Mouse (Mus musculus): Measurements from ENCODE around the gene St6galnac3. TPM values are rescaled to one million over a fixed set of nuclear protein-coding genes. Genes with fewer than 3 reads are reported as not detected.

St6galnac3 gene
- total RNA-seq, 2 experiments from 2014 or later, result 8.5 to 14.8 TPM

DNA sequence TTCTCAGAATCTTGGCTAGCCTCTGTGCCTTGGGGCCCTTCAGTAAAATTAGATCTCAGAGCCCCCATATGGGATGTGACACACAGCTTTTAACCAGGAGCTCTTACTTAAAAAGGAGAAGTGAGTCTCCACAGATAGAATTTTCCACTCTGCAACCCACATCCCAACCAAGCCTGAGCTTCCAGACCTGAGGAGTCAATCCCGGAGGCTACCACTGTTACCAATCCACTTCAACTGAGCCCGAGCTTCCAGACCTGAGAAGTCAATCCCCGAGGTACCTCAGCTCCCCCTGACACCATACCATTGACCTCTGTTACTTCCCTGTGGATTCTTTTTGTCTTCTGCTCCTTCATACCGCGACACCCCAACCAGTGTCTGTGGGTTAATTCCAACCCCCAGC is 463.0 kb downstream of the St6galnac3 start:
- intact Hi-C loops (cut with DNase I), result no loop called here
- DNase-seq, result no peak

- intact Hi-C loops (cut with DNase I), result no loop called here
- DNase-seq, result no peak
Measured at GRCm38 (mm10) chr3:153260225-153260933, 464.6 kb downstream of the St6galnac3 start.

DNA sequence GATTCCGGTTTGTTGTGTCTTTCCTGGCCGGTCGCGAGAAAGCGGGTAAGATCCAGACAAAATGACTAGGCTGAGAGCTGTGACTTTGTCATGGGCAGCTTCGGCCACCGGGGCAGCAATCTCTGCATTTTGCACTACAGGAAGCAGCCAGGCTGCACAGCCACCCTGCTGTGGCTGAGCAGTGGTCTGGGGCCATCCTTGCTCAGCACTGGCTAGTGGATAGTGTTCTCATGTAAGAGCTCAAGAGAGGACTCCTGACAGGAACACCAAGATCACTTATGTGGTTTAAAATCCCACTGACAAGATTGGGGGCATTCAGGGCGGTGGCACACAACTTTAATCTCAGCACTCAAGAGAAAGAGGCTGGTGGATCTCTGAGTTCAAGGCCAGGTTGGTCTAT is 469.1 kb downstream of the St6galnac3 start:
- DNase-seq, result no peak
- intact Hi-C loops (cut with DNase I), result no loop called here

GRCm38 (mm10) chr3:153251653-153252052 is 473.3 kb downstream of the St6galnac3 start:
- intact Hi-C loops (cut with DNase I), result loop anchor here (5.0 kb wide), 2 partner anchors 469 to 576 kb away; no protein-coding TSS in a partner anchor

DNA sequence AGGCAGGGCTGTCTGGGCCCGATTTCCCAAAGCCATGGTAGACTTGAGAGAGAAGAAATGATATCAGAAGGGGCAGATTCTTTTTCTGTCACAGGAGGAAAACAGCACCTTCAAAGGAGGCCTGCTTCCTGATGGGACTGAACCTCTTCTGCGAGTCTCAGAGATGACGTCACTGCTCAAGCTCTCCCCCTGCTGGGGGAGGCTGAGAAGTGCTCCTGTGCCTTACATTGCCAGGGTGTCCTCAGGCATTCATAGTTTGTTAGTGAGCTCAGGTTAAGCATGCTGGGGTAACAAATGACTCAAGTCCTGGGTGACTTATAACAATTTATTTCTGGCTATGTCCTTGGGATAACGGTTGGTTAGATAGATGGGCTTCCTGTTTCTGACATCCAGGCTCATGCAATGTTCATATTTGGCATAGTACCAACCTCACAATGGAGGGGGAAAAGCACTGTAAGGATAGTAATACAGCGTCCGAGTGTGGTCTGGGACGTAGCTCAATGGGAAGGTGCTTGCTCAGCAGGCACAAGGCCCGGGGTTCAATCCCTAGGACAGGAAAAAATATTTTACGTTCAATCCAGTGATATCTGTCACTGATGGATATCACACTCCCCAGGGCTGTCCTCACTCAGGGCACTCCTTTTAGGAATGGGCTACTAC is 474.2 kb downstream of the St6galnac3 start:
- intact Hi-C loops (cut with DNase I), result loop anchor here (5.0 kb wide), 2 partner anchors 468 to 577 kb away; no protein-coding TSS in a partner anchor
- DNase-seq, result peak; percentile 78 to 86

More at GRCm38 (mm10) chr3:153251653-153252052, 473.3 kb downstream of the St6galnac3 start:
- DNase-seq, result no peak

DNA sequence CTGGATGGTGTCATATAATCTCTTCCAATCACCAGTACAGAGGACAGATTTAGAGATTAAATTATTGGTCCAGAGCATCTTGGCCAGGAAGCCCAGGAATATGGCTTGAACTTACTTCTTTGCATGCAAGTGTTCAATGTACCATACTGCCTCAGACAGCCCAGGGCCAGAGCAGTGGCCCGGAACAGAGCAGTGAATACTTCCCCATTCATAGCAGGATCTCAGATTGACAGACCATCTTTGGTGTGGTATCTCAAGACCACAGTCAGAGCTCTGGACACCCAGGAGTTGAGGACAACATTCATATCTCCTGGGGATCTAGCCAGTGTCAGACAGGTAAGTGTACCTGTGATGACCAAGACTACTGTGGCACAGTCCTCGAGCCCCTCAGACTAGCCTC is 476.1 kb downstream of the St6galnac3 start:
- DNase-seq, result no peak
- intact Hi-C loops (cut with DNase I), result no loop called here

GRCm38 (mm10) chr3:153248029-153248428 is 476.9 kb downstream of the St6galnac3 start:
- DNase-seq, result no peak

GRCm38 (mm10) chr3:153242524-153242923 is 482.4 kb downstream of the St6galnac3 start:
- DNase-seq, result no peak
- intact Hi-C loops (cut with DNase I), result no loop called here

More at GRCm38 (mm10) chr3:153248029-153248428, 476.9 kb downstream of the St6galnac3 start:
- intact Hi-C loops (cut with DNase I), result no loop called here

GRCm38 (mm10) chr3:153241134-153241533 is 483.8 kb downstream of the St6galnac3 start:
- DNase-seq, result peak in 1 of 2 experiments; percentile 10
- intact Hi-C loops (cut with DNase I), result no loop called here

- intact Hi-C loops (cut with DNase I), result no loop called here
- DNase-seq, result peak; percentile 10 to 19
Measured at GRCm38 (mm10) chr3:153240366-153240765, 484.6 kb downstream of the St6galnac3 start.

GRCm38 (mm10) chr3:153238381-153238780 is 486.6 kb downstream of the St6galnac3 start:
- intact Hi-C loops (cut with DNase I), result no loop called here

GRCm38 (mm10) chr3:153236262-153236661 is 488.7 kb downstream of the St6galnac3 start:
- intact Hi-C loops (cut with DNase I), result no loop called here
- no peak for DNase-seq

More at GRCm38 (mm10) chr3:153238381-153238780, 486.6 kb downstream of the St6galnac3 start:
- DNase-seq, result peak in 1 of 2 experiments; percentile 27

GRCm38 (mm10) chr3:153222611-153223402 is 502.2 kb downstream of the St6galnac3 start:
- DNase-seq, result no peak
- intact Hi-C loops (cut with DNase I), result no loop called here

GRCm38 (mm10) chr3:153219391-153219790 is 505.6 kb downstream of the St6galnac3 start:
- intact Hi-C loops (cut with DNase I), result no loop called here
- DNase-seq, result no peak

- DNase-seq, result no peak
- intact Hi-C loops (cut with DNase I), result no loop called here
Measured at GRCm38 (mm10) chr3:153208186-153208585, 516.8 kb downstream of the St6galnac3 start.

DNA sequence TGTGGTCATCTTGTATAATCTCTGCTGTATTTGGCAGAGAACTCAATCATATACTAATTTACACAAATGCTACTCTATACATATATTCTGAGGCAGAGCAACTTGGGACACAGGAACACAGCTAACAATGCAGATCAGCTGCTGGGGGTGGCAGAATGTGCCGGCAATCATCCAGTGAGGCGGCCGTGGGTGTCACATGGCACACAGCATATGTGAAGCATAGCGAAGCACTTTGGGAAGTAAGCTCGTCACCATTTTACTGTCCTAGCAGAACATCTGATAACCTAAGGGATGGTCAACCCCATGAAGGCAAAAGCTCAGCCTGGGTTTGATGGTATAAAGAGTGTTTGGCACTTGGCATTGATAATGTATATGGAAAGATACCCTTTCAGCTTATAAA is 520.9 kb downstream of the St6galnac3 start:
- intact Hi-C loops (cut with DNase I), result no loop called here

DNA sequence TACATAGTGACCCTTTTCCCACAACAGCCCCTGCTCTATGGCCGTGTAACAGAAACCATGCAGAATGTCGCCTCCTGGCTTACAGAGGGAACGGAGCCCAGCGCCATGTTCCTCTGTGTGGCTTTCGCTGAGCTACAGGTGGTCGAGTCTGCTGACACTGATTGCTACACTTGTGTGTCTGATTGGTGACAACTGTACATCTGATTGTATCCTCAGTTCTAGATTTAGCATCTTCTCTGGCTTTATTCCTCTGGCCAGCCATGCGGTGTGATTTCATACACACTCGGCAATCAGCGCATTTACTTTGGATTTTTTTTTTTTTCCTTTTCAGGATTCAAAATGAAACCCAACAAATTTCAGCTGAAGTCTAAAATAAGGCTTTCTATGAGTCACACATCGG is 523.1 kb downstream of the St6galnac3 start:
- intact Hi-C loops (cut with DNase I), result no loop called here
- no peak for DNase-seq

More for the DNA sequence above, 520.9 kb downstream of the St6galnac3 start:
- no peak for DNase-seq

DNA sequence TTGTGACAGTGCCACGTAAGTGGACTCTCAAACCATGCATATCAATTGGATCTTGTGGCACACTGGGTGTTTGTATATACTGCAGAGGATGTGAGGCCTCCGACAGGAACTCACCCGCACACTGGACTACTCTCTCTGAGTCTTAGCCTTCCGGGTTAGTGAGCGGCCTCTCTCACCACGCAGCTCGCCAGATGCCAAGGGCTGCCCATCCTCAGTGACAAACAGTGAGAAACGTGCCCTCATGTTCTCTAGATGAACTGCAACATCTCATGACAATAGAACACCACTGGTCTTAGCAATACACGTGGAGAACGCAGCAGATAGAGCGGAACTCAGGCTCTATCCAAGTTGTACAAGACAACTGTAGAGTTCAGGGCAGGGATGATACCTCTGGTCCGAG is 524.2 kb downstream of the St6galnac3 start:
- no peak for DNase-seq
- intact Hi-C loops (cut with DNase I), result no loop called here

- intact Hi-C loops (cut with DNase I), result no loop called here
- no peak for DNase-seq
Measured at GRCm38 (mm10) chr3:153200076-153200475, 524.9 kb downstream of the St6galnac3 start.

DNA sequence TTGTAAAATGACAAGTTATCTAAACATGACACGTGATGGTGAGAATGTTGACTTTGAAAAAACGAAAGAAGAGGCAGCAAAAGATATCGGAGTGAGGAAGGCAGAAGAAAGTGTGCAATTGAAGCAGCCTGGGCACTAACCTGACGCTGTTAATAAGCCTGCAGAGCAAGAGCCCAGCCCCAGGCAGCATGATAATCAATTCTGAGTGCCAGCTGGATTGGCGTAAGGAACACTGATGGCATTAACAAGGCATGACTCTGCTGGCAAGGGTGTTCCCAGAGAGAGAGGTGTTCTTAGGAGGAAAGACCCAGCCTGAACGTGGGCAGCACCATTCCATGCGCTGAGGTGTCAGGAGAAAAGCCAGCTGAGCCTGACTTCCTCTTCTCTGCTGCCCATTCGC is 525.7 kb downstream of the St6galnac3 start:
- intact Hi-C loops (cut with DNase I), result no loop called here
- DNase-seq, result no peak

- intact Hi-C loops (cut with DNase I), result no loop called here
Measured at GRCm38 (mm10) chr3:153198514-153198913, 526.5 kb downstream of the St6galnac3 start.

More at GRCm38 (mm10) chr3:153198514-153198913, 526.5 kb downstream of the St6galnac3 start:
- no peak for DNase-seq

Data from heart, postnatal 10 days (tissue).